Mouse (Mus musculus) limb, embryonic 13.5 days (tissue): ENCODE measurements around the gene Tmem165. TPM values are rescaled to one million over a fixed set of nuclear protein-coding genes. Genes with fewer than 3 reads are reported as not detected.

Experiments used
- polyA plus RNA-seq: library from polyadenylated mRNA; unstranded; fragments of >200 nt; fragmentation: Nextera tagmentation; extraction: Ambion mirVana; gene quantifications from 2 replicates; pipeline ENCODE4 v1.2.1, GENCODE M21; 2015

Tmem165 gene
- polyA plus RNA-seq, 1 experiment from 2014 or later, result 111 TPM

Other genes with a start within 250 kb of the Tmem165 start
- gene Kdr, start 205.4 kb upstream of the Tmem165 start, polyA plus RNA-seq, result 22.5 TPM in 2 replicates
- 35.5 and 36.9 TPM in 2 replicates for gene Srd5a3, start 43.6 kb upstream of the Tmem165 start, polyA plus RNA-seq
- 13.9 and 16.5 TPM in 2 replicates for gene Clock, start 120.9 kb downstream of the Tmem165 start, polyA plus RNA-seq
- gene Pdcl2, start 147.3 kb downstream of the Tmem165 start, polyA plus RNA-seq, result not detected in 2 replicates
- 1.4 and 2.1 TPM in 2 replicates for gene Nmu, start 179.9 kb downstream of the Tmem165 start, polyA plus RNA-seq